Mouse (Mus musculus) spleen, adult 18-20 months (tissue): ENCODE measurements around the gene Slc22a6.

ENCODE experiments used
- DNase-seq, 2 experiments: peaks; one replicate each; pipeline ENCODE4 v3.0.0; 2022; ENCODE audit warnings: mixed read lengths in 2 of 2

Gene Slc22a6

GRCm38 (mm10) chr19:8617904-8618303 lies at the start of gene Slc22a6:
Gene Slc22a6, plus strand, starts transcription at chr19:8618039.
- DNase-seq: no peak

- DNase-seq: peak in 1 of 2 experiments; percentile 18
These were observed 48.4 kb upstream of the Slc22a6 start for GRCm38 (mm10) chr19:8569453-8569863.

GRCm38 (mm10) chr19:8570341-8571040 lies 47.3 kb upstream of the Slc22a6 start:
- no peak for DNase-seq

GRCm38 (mm10) chr19:8571746-8572145 lies 46.1 kb upstream of the Slc22a6 start:
- no peak for DNase-seq

- DNase-seq: no peak
These were observed 45.4 kb upstream of the Slc22a6 start for GRCm38 (mm10) chr19:8572485-8572884.

GRCm38 (mm10) chr19:8577432-8577831 lies 40.4 kb upstream of the Slc22a6 start:
- no peak for DNase-seq

- peak in 1 of 2 experiments; percentile 23 for DNase-seq
These were observed 39.4 kb upstream of the Slc22a6 start for GRCm38 (mm10) chr19:8578293-8578969.

- no peak for DNase-seq
These were observed 38.9 kb upstream of the Slc22a6 start for GRCm38 (mm10) chr19:8578970-8579342.

- no peak for DNase-seq
These were observed 32.5 kb upstream of the Slc22a6 start for GRCm38 (mm10) chr19:8585298-8585697.

GRCm38 (mm10) chr19:8585899-8586298 lies 31.9 kb upstream of the Slc22a6 start:
- no peak for DNase-seq

- no peak for DNase-seq
These were observed 31.5 kb upstream of the Slc22a6 start for GRCm38 (mm10) chr19:8586350-8586749.

GRCm38 (mm10) chr19:8587315-8587714 lies 30.5 kb upstream of the Slc22a6 start:
- DNase-seq: no peak

- DNase-seq: no peak
These were observed 26.9 kb upstream of the Slc22a6 start, which contains the start of gene Slc22a8 for GRCm38 (mm10) chr19:8590954-8591353. Gene Slc22a8, plus strand, starts transcription at chr19:8591254.

- no peak for DNase-seq
These were observed 25.7 kb upstream of the Slc22a6 start for GRCm38 (mm10) chr19:8592155-8592554.

- DNase-seq: no peak
These were observed 24.9 kb upstream of the Slc22a6 start for GRCm38 (mm10) chr19:8592873-8593408.

- no peak for DNase-seq
These were observed 24.0 kb upstream of the Slc22a6 start for GRCm38 (mm10) chr19:8593833-8594232.

GRCm38 (mm10) chr19:8594518-8594917 lies 23.3 kb upstream of the Slc22a6 start:
- DNase-seq: no peak

- no peak for DNase-seq
These were observed 20.6 kb upstream of the Slc22a6 start for GRCm38 (mm10) chr19:8597269-8597668.

GRCm38 (mm10) chr19:8599229-8599628 lies 18.6 kb upstream of the Slc22a6 start:
- DNase-seq: no peak

GRCm38 (mm10) chr19:8601922-8602321 lies 15.9 kb upstream of the Slc22a6 start:
- no peak for DNase-seq

GRCm38 (mm10) chr19:8602914-8603313 lies 14.9 kb upstream of the Slc22a6 start:
- DNase-seq: no peak

GRCm38 (mm10) chr19:8604536-8605240 lies 13.2 kb upstream of the Slc22a6 start:
- no peak for DNase-seq

GRCm38 (mm10) chr19:8605241-8605558 lies 12.6 kb upstream of the Slc22a6 start:
- DNase-seq: no peak
